ENCODE assay signal across 8 mouse cellular contexts in the genomic region with DNA sequence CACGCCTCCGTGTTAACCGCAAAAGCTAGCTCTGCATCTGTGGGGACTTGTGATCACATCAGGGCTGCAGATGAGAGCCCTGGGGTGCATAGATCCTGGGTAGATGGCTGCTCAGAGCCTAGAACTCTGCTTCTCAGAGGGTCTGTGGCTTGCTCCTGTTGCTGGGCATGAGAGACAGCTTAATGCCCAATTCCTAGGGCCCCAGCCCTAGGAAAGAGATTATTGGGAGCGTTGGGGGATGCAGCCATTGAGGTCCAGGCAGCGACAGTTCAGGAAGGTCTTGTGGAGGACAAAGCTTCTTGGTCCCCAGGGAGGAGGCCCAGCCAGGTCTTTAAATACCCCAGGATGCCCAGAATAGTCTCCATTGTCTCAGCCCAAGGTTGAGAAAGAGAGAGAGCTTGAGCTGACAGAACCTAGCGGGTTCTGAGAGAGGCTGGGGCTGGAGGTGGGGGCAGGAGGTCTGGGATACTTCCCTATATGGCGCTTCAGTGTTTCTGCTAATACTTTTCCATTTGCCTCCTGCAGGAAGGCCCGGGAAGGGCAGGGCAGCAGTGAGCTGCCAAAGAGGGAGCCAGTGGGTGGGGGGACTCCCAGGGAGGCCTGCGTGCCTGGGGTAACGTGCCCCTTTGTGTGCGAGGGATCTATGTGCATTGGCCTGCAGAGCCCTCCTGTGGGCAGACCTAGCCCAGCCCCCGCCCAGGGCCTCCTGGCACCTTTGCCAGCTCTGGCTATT. TPM values are rescaled to one million over a fixed set of nuclear protein-coding genes. Genes with fewer than 3 reads are reported as not detected.
A peak's percentile ranks its signal among the peaks of the same experiment; 100 is the strongest.
DNase-seq lines count a peak whose midpoint lies in the region; ATAC-seq and TF ChIP-seq lines count a peak whose summit lies in the region.

No protein-coding gene starts in this region.

- H3K36me3 ChIP-seq in neural tube, embryonic 11.5 days (ENCODE audit: control insufficient read depth, insufficient read depth, low read length): no peaks in the 10 kb centered on the region
- no peaks in the 10 kb centered on the region; the same call in 1 of the 2 replicates for H3K36me3 ChIP-seq in heart, postnatal 0 days (replicated peaks; ENCODE audit: control insufficient read depth, insufficient read depth, low read length)

- ATAC-seq in neural tube, embryonic 11.5 days (ENCODE audit: insufficient read depth, low FRiP score, low TSS enrichment): peak; percentile 50; the same call in 1 of the 2 replicates
- ATAC-seq in heart, postnatal 0 days (ENCODE audit: insufficient read depth, low read depth): peak; percentile 88

- no peak overlapping the region for H3K4me3 ChIP-seq in neural tube, embryonic 11.5 days (ENCODE audit: low read depth, low read length)
- no peak overlapping the region for H3K4me3 ChIP-seq in embryonic fibroblast, embryonic 13.5 days (ENCODE audit: insufficient read depth, low read length)
- no peak overlapping the region for H3K4me3 ChIP-seq in heart, postnatal 0 days (ENCODE audit: low read depth, low read length)

- H3K4me2 ChIP-seq in neural tube, embryonic 11.5 days (ENCODE audit: low read depth): no peak overlapping the region
- H3K4me2 ChIP-seq in heart, postnatal 0 days (ENCODE audit: low read depth, low read length): peak overlapping the region; percentile 33

- TF ChIP-seq EP300 in heart, postnatal 0 days (IDR thresholded peaks at IDR 0.05; ENCODE audit: low read depth): peak; percentile 96

- peak overlapping the region; percentile 53; the same call in 1 of the 2 replicates for H3K27ac ChIP-seq in neural tube, embryonic 11.5 days (ENCODE audit: low read depth, low read length)
- H3K27ac ChIP-seq in embryonic fibroblast, embryonic 13.5 days (ENCODE audit: insufficient read depth, low read length): peak overlapping the region; percentile 99
- peak overlapping the region; percentile 97 for H3K27ac ChIP-seq in heart, postnatal 0 days (ENCODE audit: low read depth)

- peak; percentile 65 for DNase-seq in neural tube, embryonic 11.5 days (ENCODE audit: low spot score)
- no peak for DNase-seq in neural tube, embryonic 10.5 days (ENCODE audit: extremely low spot score, low spot score)
- peak; percentile 96 for DNase-seq in heart, postnatal 0 days (ENCODE audit: low spot score)
- DNase-seq in kidney, postnatal 4 days: peak; percentile 77 to 87
- peak; percentile 52 for DNase-seq in ovary, postnatal 36 days (ENCODE audit: low spot score)
- DNase-seq in layer of hippocampus, adult 9-11 months: no peak
- DNase-seq in urinary bladder, adult 18-20 months (ENCODE audit: low spot score in 2 of 2): no peak

- WGBS in neural tube, embryonic 11.5 days: 17% methylated on average over 12 of the region's 12 CpGs
- WGBS in heart, postnatal 0 days: 8% methylated on average over 12 of the region's 12 CpGs

- H3K9ac ChIP-seq in neural tube, embryonic 11.5 days (ENCODE audit: low read length): peak overlapping the region; percentile 26
- H3K9ac ChIP-seq in heart, postnatal 0 days (replicated peaks; ENCODE audit: low read depth, low read length): peak overlapping the region; percentile 32

- peaks cover 55% of the 10 kb centered on the region for H3K4me1 ChIP-seq in neural tube, embryonic 11.5 days (ENCODE audit: control insufficient read depth, insufficient read depth, low read length)
- H3K4me1 ChIP-seq in embryonic fibroblast, embryonic 13.5 days (ENCODE audit: control insufficient read depth, insufficient read depth, low read length): peaks cover 54% of the 10 kb centered on the region
- peaks cover 70% of the 10 kb centered on the region for H3K4me1 ChIP-seq in heart, postnatal 0 days (ENCODE audit: control insufficient read depth, insufficient read depth)

- H3K9me3 ChIP-seq in neural tube, embryonic 11.5 days (ENCODE audit: control insufficient read depth, low read length): no peaks in the 10 kb centered on the region
- no peaks in the 10 kb centered on the region for H3K9me3 ChIP-seq in heart, postnatal 0 days (replicated peaks; ENCODE audit: control insufficient read depth, low read length)

- TF ChIP-seq POLR2A in embryonic fibroblast, embryonic 13.5 days (IDR thresholded peaks at IDR 0.05; ENCODE audit: low read depth, low read length): 0 out of 2 replicates have a peak, but pooled peaks have one; percentile 3

- no peaks in the 10 kb centered on the region for H3K27me3 ChIP-seq in neural tube, embryonic 11.5 days (ENCODE audit: control insufficient read depth, insufficient read depth, low read length)
- no peaks in the 10 kb centered on the region for H3K27me3 ChIP-seq in heart, postnatal 0 days (ENCODE audit: control insufficient read depth, insufficient read depth, low read length)

- no peak; the same call in 1 of the 2 replicates for TF ChIP-seq CTCF in embryonic fibroblast, embryonic 13.5 days (IDR thresholded peaks at IDR 0.05; ENCODE audit: borderline replicate concordance, insufficient read depth, low read length)
- TF ChIP-seq CTCF in heart, postnatal 0 days (IDR thresholded peaks at IDR 0.05; ENCODE audit: low read depth): peak; percentile 78

RNA-seq across cellular contexts. Expression of a gene that starts 20.2 kb away (rescaled TPM):
- 18.6 and 21.5 TPM in 2 replicates for polyA plus RNA-seq in neural tube, embryonic 11.5 days (2014; fragmentation: Nextera tagmentation; extraction: Ambion mirVana)
- polyA plus RNA-seq in embryonic fibroblast, embryonic 13.5 days (2011; ENCODE audit: insufficient read length, low read depth, missing spikeins): 271 and 368 TPM in 2 replicates
- total RNA-seq in heart, postnatal 0 days (2014; rRNA removed; ENCODE audit: low replicate concordance): 473 and 516 TPM in 2 replicates
- polyA plus RNA-seq in heart, postnatal 0 days (2015; fragmentation: Nextera tagmentation; extraction: Ambion mirVana): 41.2 and 42.4 TPM in 2 replicates

RNA-seq across cellular contexts. Expression of a gene that starts 35.7 kb away (rescaled TPM):
- not detected in 2 replicates for polyA plus RNA-seq in neural tube, embryonic 11.5 days (2014; fragmentation: Nextera tagmentation; extraction: Ambion mirVana)
- not detected in 2 replicates for polyA plus RNA-seq in embryonic fibroblast, embryonic 13.5 days (2011; ENCODE audit: insufficient read length, low read depth, missing spikeins)
- not detected in 2 replicates for total RNA-seq in heart, postnatal 0 days (2014; rRNA removed; ENCODE audit: low replicate concordance)
- not detected in 2 replicates for polyA plus RNA-seq in heart, postnatal 0 days (2015; fragmentation: Nextera tagmentation; extraction: Ambion mirVana)

RNA-seq across cellular contexts. Expression of a gene that starts 58.4 kb away (rescaled TPM):
- polyA plus RNA-seq in neural tube, embryonic 11.5 days (2014; fragmentation: Nextera tagmentation; extraction: Ambion mirVana): not detected in 2 replicates
- not detected in 2 replicates for polyA plus RNA-seq in embryonic fibroblast, embryonic 13.5 days (2011; ENCODE audit: insufficient read length, low read depth, missing spikeins)
- not detected in 2 replicates for total RNA-seq in heart, postnatal 0 days (2014; rRNA removed; ENCODE audit: low replicate concordance)
- polyA plus RNA-seq in heart, postnatal 0 days (2015; fragmentation: Nextera tagmentation; extraction: Ambion mirVana): not detected in 2 replicates

Comparison
In these comparisons a context has a peak if more than half of its experiments do, and no peak if none do; other contexts are left out.
1. DNase-seq: peak in neural tube, embryonic 11.5 days (single experiment), heart, postnatal 0 days (single experiment), kidney, postnatal 4 days (2 of 2) and ovary, postnatal 36 days (single experiment); none in neural tube, embryonic 10.5 days (single experiment), layer of hippocampus, adult 9-11 months (single experiment) and urinary bladder, adult 18-20 months (0 of 2).
2. Peak in every context shown above with its lines, with median percentiles within 50 percentile points of each other: H3K27ac ChIP-seq.